Mouse (Mus musculus): ENCODE measurements at regions not wholly inside any gene's neighbourhood (a gene's known extent, or its start where the extent isn't known, plus 50 kb on each side); places are given as distances from the start of the nearest gene placed in this dataset.

GRCm38 (mm10) chr19:15851622-15852021 lies 95.5 kb downstream of the Psat1 start:
- DNase-seq (ENCODE audit: low spot score in 2 of 2), result no peak

- no peak for DNase-seq (ENCODE audit: low spot score in 2 of 2)
These were observed 96.4 kb downstream of the Psat1 start for GRCm38 (mm10) chr19:15850722-15851121.

- DNase-seq (ENCODE audit: low spot score in 2 of 2), result no peak
These were observed 97.9 kb downstream of the Psat1 start for GRCm38 (mm10) chr19:15849235-15849634.

- DNase-seq (ENCODE audit: low spot score in 2 of 2), result no peak
These were observed 108.8 kb downstream of the Psat1 start for GRCm38 (mm10) chr19:15838327-15838726.

- DNase-seq (ENCODE audit: low spot score in 2 of 2), result no peak
These were observed 109.4 kb downstream of the Psat1 start for GRCm38 (mm10) chr19:15837715-15838175.

GRCm38 (mm10) chr19:15836956-15837714 lies 110.0 kb downstream of the Psat1 start:
- DNase-seq (ENCODE audit: low spot score in 2 of 2), result no peak

GRCm38 (mm10) chr19:15836201-15836955 lies 110.8 kb downstream of the Psat1 start:
- no peak for DNase-seq (ENCODE audit: low spot score in 2 of 2)

- no peak for DNase-seq (ENCODE audit: low spot score in 2 of 2)
These were observed 116.8 kb downstream of the Psat1 start for GRCm38 (mm10) chr19:15830385-15830784.

GRCm38 (mm10) chr19:15829158-15829557 lies 118.0 kb downstream of the Psat1 start:
- DNase-seq (ENCODE audit: low spot score in 2 of 2), result no peak

GRCm38 (mm10) chr19:15827990-15828705 lies 119.0 kb downstream of the Psat1 start:
- DNase-seq (ENCODE audit: low spot score in 2 of 2), result no peak

GRCm38 (mm10) chr19:15827120-15827989 lies 119.8 kb downstream of the Psat1 start:
- DNase-seq (ENCODE audit: low spot score in 2 of 2), result no peak

- DNase-seq (ENCODE audit: low spot score in 2 of 2), result no peak
These were observed 123.3 kb downstream of the Psat1 start for GRCm38 (mm10) chr19:15823688-15824371.

GRCm38 (mm10) chr19:15820020-15820419 lies 127.1 kb downstream of the Psat1 start:
- DNase-seq (ENCODE audit: low spot score in 2 of 2), result no peak

- DNase-seq (ENCODE audit: low spot score in 2 of 2), result no peak
These were observed 132.0 kb downstream of the Psat1 start for GRCm38 (mm10) chr19:15815166-15815565.

GRCm38 (mm10) chr19:15809008-15809407 lies 138.1 kb downstream of the Psat1 start:
- DNase-seq (ENCODE audit: low spot score in 2 of 2), result no peak

- no peak for DNase-seq (ENCODE audit: low spot score in 2 of 2)
These were observed 139.5 kb downstream of the Psat1 start for GRCm38 (mm10) chr19:15807681-15808080.

GRCm38 (mm10) chr19:15803131-15803889 lies 143.8 kb downstream of the Psat1 start:
- DNase-seq (ENCODE audit: low spot score in 2 of 2), result no peak

- no peak for DNase-seq (ENCODE audit: low spot score in 2 of 2)
These were observed 144.5 kb downstream of the Psat1 start for GRCm38 (mm10) chr19:15802641-15803040.

GRCm38 (mm10) chr19:15801811-15802486 lies 145.2 kb downstream of the Psat1 start:
- peak; percentile 52 to 55 for DNase-seq (ENCODE audit: low spot score in 2 of 2)

All from urinary bladder, postnatal 36 days (tissue).